Comparison of ENCODE assay signal across 12 mouse cellular contexts in the genomic region with DNA sequence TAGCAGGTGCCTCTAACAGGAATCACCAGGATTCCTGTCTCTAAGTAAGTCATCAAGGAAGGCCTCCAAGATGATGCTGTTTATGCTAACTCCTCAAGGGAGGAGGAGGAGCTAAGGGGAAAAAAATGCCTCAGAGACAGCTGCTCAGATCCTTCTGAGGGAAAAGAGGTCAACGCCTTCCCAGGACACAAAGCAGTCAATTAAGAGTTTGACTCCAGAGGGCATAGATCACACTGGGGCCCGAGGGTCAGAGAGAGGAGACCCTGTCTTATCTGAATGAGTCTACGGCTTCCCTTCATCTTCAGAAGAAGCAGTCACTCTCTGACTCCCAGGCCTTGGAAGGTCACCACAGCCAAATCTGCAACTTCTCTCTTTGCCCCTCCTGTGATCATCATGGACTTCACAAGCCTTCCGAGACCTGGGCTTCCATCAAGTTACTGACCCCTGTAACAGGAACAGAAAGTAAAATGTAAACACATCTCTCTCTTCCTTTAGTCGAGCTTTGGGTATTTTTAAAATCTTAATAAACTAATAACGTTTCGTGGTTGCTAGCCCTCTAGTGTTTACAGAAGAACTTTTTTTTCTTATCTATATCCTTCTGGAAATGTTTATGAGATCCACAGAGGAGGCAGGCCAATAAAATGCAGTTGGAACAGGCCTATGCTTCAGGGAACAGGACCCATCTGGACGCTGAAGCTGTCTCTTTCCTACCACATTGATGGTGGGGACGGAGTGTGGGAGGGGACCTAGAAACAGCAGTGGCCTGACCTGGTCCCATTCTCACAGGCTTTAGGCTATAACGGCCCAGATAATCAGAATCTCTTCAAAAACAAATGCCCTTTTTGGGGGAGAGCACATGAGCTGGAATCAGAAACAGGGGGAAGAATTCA.
DNase-seq lines count a peak whose midpoint lies in the region; ATAC-seq lines count a peak whose summit lies in the region.
"Had no signal": no experiment of that assay in that cellular context is flagged by ENCODE, and none has a peak within 500 bp of the region (broad histone marks: within the 10 kb centered on the region; RNA-seq: fewer than 3 reads in every experiment).

No protein-coding gene starts in this region.

- no peak overlapping the region for H3K4me2 ChIP-seq in hindbrain, embryonic 14.5 days (replicated peaks)

- H3K4me3 ChIP-seq in hindbrain, embryonic 10.5 days = no peak overlapping the region
- H3K4me3 ChIP-seq in hindbrain, embryonic 14.5 days (replicated peaks; ENCODE audit: low read length) = no peak overlapping the region
- H3K4me3 ChIP-seq: gastrocnemius, adult 2 months; left cerebral cortex, adult 2 months had no signal

- no peaks in the 10 kb centered on the region for H3K9me3 ChIP-seq in hindbrain, embryonic 10.5 days
- no peaks in the 10 kb centered on the region for H3K9me3 ChIP-seq in hindbrain, embryonic 14.5 days (ENCODE audit: control insufficient read depth, low read length)

- H3K9ac ChIP-seq in hindbrain, embryonic 14.5 days = no peak overlapping the region
- H3K9ac ChIP-seq: liver, embryonic 14.5 days had no signal

- H3K36me3 ChIP-seq in hindbrain, embryonic 10.5 days = no peaks in the 10 kb centered on the region
- H3K36me3 ChIP-seq in hindbrain, embryonic 14.5 days (replicated peaks; ENCODE audit: control insufficient read depth, insufficient read depth) = 0 out of 2 replicates have a peak, but pooled peaks cover 3% of the 10 kb centered on the region

- H3K27me3 ChIP-seq in hindbrain, embryonic 10.5 days (ENCODE audit: insufficient read depth, poor library complexity, severe bottlenecking) = no peaks in the 10 kb centered on the region
- H3K27me3 ChIP-seq in hindbrain, embryonic 14.5 days (ENCODE audit: control insufficient read depth, insufficient read depth, low read length) = no peaks in the 10 kb centered on the region
- H3K27me3 ChIP-seq: CH12.LX had no signal

- no peak for ATAC-seq in hindbrain, embryonic 14.5 days (ENCODE audit: low FRiP score)
- ATAC-seq in megakaryocyte, adult 5-6 weeks (ENCODE audit: poor library complexity, severe bottlenecking) = 0 out of 2 replicates have a peak, but pooled peaks have one; percentile 21

- peak overlapping the region; percentile 35; the same call in 1 of the 2 replicates for H3K27ac ChIP-seq in hindbrain, embryonic 10.5 days
- H3K27ac ChIP-seq in hindbrain, embryonic 14.5 days = no peak overlapping the region
- H3K27ac ChIP-seq: gastrocnemius, adult 2 months; left cerebral cortex, adult 2 months; liver, embryonic 14.5 days had no signal

- 32% methylated on average over 10 of the region's 10 CpGs for WGBS in hindbrain, embryonic 10.5 days
- WGBS in hindbrain, embryonic 14.5 days = 45% methylated on average over 10 of the region's 10 CpGs

- no peak for DNase-seq in hindbrain, embryonic 10.5 days (ENCODE audit: low spot score)
- DNase-seq in hindbrain, embryonic 14.5 days (ENCODE audit: low spot score) = no peak
- peak; percentile 24 for DNase-seq in NIH3T3 (ENCODE audit: low read depth)
- DNase-seq in embryo, embryonic 9.5 days (ENCODE audit: extremely low spot score) = peak; percentile 58
- DNase-seq in spleen, postnatal 4 days (ENCODE audit: low spot score in 2 of 2) = no peak
- DNase-seq in spleen, postnatal 10 days (ENCODE audit: low spot score in 2 of 2) = no peak
- DNase-seq: gastrocnemius, adult 2 months; spleen, adult 18-20 months had no signal

- peaks cover 23% of the 10 kb centered on the region for H3K4me1 ChIP-seq in hindbrain, embryonic 10.5 days (replicated peaks)
- H3K4me1 ChIP-seq in hindbrain, embryonic 14.5 days (replicated peaks; ENCODE audit: control insufficient read depth, insufficient read depth, low read length) = no peaks in the 10 kb centered on the region

Comparison
In these comparisons a context has a peak if more than half of its experiments do, and no peak if none do; other contexts are left out.
1. DNase-seq: peak in NIH3T3 (single experiment) and embryo, embryonic 9.5 days (single experiment); none in hindbrain, embryonic 10.5 days (single experiment), hindbrain, embryonic 14.5 days (single experiment), spleen, postnatal 4 days (0 of 2) and spleen, postnatal 10 days (0 of 2).